Mouse (Mus musculus) spleen, postnatal 14 days (tissue): ENCODE measurements at regions not wholly inside any gene's neighbourhood (a gene's known extent, or its start where the extent isn't known, plus 50 kb on each side); places are given as distances from the start of the nearest gene placed in this dataset.

Source experiments
- DNase-seq, 2 experiments: peaks; one replicate each; pipeline ENCODE4 v3.0.0; 2021 to 2022; ENCODE audit warnings: low spot score in 2 of 2

GRCm38 (mm10) chr2:51014232-51014631 is 134.7 kb downstream of the Rnd3 start:
- DNase-seq, result no peak

GRCm38 (mm10) chr2:51013090-51013489 is 135.8 kb downstream of the Rnd3 start:
- no peak for DNase-seq

- DNase-seq, result no peak
Measured at GRCm38 (mm10) chr2:51008251-51008533, 140.7 kb downstream of the Rnd3 start.

- no peak for DNase-seq
Measured at GRCm38 (mm10) chr2:51007409-51008250, 141.3 kb downstream of the Rnd3 start.

GRCm38 (mm10) chr2:51006818-51007217 is 142.1 kb downstream of the Rnd3 start:
- DNase-seq, result no peak

- no peak for DNase-seq
Measured at GRCm38 (mm10) chr2:51001548-51001947, 147.4 kb downstream of the Rnd3 start.

- DNase-seq, result no peak
Measured at GRCm38 (mm10) chr2:50983883-50984410, 165.0 kb downstream of the Rnd3 start.

- DNase-seq, result no peak
Measured at GRCm38 (mm10) chr2:50982571-50982970, 166.3 kb downstream of the Rnd3 start.

- no peak for DNase-seq
Measured at GRCm38 (mm10) chr2:50978356-50978755, 170.6 kb downstream of the Rnd3 start.

GRCm38 (mm10) chr2:50971131-50971825 is 177.6 kb downstream of the Rnd3 start:
- no peak for DNase-seq

- no peak for DNase-seq
Measured at GRCm38 (mm10) chr2:50968382-50968781, 180.5 kb downstream of the Rnd3 start.

- DNase-seq, result no peak
Measured at GRCm38 (mm10) chr2:50967826-50968225, 181.1 kb downstream of the Rnd3 start.

GRCm38 (mm10) chr2:50967133-50967532 is 181.8 kb downstream of the Rnd3 start:
- DNase-seq, result no peak

GRCm38 (mm10) chr2:50965485-50966017 is 183.4 kb downstream of the Rnd3 start:
- no peak for DNase-seq

- no peak for DNase-seq
Measured at GRCm38 (mm10) chr2:50964062-50964461, 184.8 kb downstream of the Rnd3 start.

GRCm38 (mm10) chr2:50961049-50961448 is 187.9 kb downstream of the Rnd3 start:
- DNase-seq, result no peak

- DNase-seq, result no peak
Measured at GRCm38 (mm10) chr2:50959323-50959722, 189.6 kb downstream of the Rnd3 start.

- DNase-seq, result no peak
Measured at GRCm38 (mm10) chr2:50954361-50955066, 194.4 kb downstream of the Rnd3 start.

- DNase-seq, result no peak
Measured at GRCm38 (mm10) chr2:50951027-50951426, 197.9 kb downstream of the Rnd3 start.

GRCm38 (mm10) chr2:50949717-50950116 is 199.2 kb downstream of the Rnd3 start:
- DNase-seq, result no peak

GRCm38 (mm10) chr2:50945526-50945925 is 203.4 kb downstream of the Rnd3 start:
- DNase-seq, result no peak

- DNase-seq, result no peak
Measured at GRCm38 (mm10) chr2:50943180-50943579, 205.7 kb downstream of the Rnd3 start.
